Mouse (Mus musculus) neural tube, embryonic 13.5 days (tissue): ENCODE results near the gene Rad9a. TPM values are rescaled to one million over a fixed set of nuclear protein-coding genes. Genes with fewer than 3 reads are reported as not detected.
A peak's percentile ranks its signal among the peaks of the same experiment; 100 is the strongest.

Experiments
- ATAC-seq: fragments of 200-750 bp; cut with Nextera tagmentation; 2 replicates; pipeline ENCODE4 v1.8.0; 2017; ENCODE audit warnings: low read depth, mild to moderate bottlenecking, moderate TSS enrichment, moderate library complexity
- H3K27ac ChIP-seq: fragments of 300-500 bp; sonication (generic); replicated peaks from 2 replicates; pipeline ENCODE4 v1.5.1; 2015; ENCODE audit warnings: moderate library complexity, mild to moderate bottlenecking, inconsistent platforms
- H3K27me3 ChIP-seq: fragments of 300-500 bp; sonication (generic); 2 replicates; pipeline ENCODE4 v1.6.1; 2015; ENCODE audit warnings: mild to moderate bottlenecking, inconsistent platforms
- H3K36me3 ChIP-seq: fragments of 300-500 bp; sonication (generic); 2 replicates; pipeline ENCODE4 v1.6.1; 2015; ENCODE audit warnings: mild to moderate bottlenecking, inconsistent platforms
- H3K4me1 ChIP-seq: fragments of 300-500 bp; sonication (generic); replicated peaks from 2 replicates; pipeline ENCODE4 v1.6.1; 2015; ENCODE audit warnings: inconsistent platforms
- H3K4me2 ChIP-seq: fragments of 300-500 bp; sonication (generic); 2 replicates; pipeline ENCODE4 v1.6.1; 2015; ENCODE audit warnings: inconsistent platforms, mild to moderate bottlenecking, moderate library complexity
- H3K4me3 ChIP-seq: fragments of 300-500 bp; sonication (generic); 2 replicates; pipeline ENCODE4 v1.5.1; 2015; ENCODE audit warnings: mild to moderate bottlenecking, inconsistent platforms
- H3K9ac ChIP-seq: fragments of 300-500 bp; sonication (generic); 2 replicates; pipeline ENCODE4 v1.6.1; 2015; ENCODE audit warnings: moderate library complexity, mild to moderate bottlenecking, inconsistent platforms
- H3K9me3 ChIP-seq: fragments of 300-500 bp; sonication (generic); 2 replicates; pipeline ENCODE4 v1.6.1; 2016; ENCODE audit warnings: inconsistent platforms
- WGBS: fragments of 180-500 bp; shearing (Covaris S2); methylation state at CpG from one replicate; pipeline ENCODE4 v1.1.7; 2015; 5-methylcytosine and 5-hydroxymethylcytosine counted together
- polyA plus RNA-seq: library from polyadenylated mRNA; unstranded; fragments of >200 nt; fragmentation: Nextera tagmentation; extraction: Ambion mirVana; gene quantifications from 2 replicates; pipeline ENCODE4 v1.2.1, GENCODE M21; 2015

Rad9a gene
- polyA plus RNA-seq, 1 experiment from 2014 or later, result 23.5 TPM

DNA sequence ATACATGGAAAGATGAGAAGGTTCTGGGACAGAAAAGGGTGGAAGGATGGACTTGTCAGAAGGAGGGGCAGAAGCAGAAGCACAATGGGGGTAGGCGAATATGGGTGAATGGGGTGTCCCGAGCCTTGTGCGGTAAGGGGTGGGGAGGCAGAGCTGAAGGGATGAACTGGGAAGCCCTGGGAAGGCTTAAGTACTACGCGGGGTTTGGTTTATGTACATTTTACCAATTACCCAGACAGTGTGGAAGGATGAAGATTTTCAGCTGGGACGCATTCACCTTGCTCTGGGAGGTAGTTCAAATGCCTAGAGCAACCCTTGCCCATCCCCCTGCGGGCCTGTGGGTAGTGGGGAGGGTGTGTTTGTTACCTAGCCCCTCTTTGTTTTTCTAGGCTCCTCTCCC lies 687 bp upstream of the Rad9a start:
- Histone ChIP-seq H3K27ac (peak overlapping the region; percentile 59; the same call in 1 of the 2 replicates), H3K9ac (peak overlapping the region; percentile 81), H3K36me3 (peaks cover 23% of the 10 kb centered on the region), H3K27me3 (peaks cover 20% of the 10 kb centered on the region), H3K9me3 (no peaks in the 10 kb centered on the region), H3K4me1 (peaks cover 26% of the 10 kb centered on the region), H3K4me3 (peak overlapping the region; percentile 68), H3K4me2 (peak overlapping the region; percentile 97)
- 0 out of 2 replicates have a peak, but pooled peaks have one; percentile 15 for ATAC-seq
- whole genome bisulfite sequencing, result 28% methylated on average over 7 of the region's 7 CpGs

DNA sequence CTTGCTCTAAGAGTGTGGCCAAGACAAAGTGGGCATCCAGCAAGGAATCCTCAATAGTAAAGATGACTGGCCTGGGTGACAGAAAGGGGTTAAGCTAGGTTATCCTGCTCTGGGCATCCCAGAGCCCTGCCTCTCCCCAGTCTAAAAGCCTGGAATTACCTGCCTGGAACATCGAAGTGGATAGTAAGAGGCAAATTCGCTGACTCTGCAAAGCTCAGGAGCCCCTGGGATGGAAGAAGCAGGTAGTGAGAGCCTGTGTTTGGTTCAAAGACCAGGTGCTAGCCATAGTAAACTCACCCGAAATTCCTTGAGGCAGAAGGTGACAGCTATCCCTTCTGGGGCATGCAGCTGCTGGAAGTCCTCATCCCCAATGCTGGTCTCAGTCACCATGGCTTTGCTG lies 4.3 kb downstream of the Rad9a start:
- no peak for ATAC-seq
- Histone ChIP-seq H3K9ac (no peak overlapping the region), H3K4me2 (no peak overlapping the region), H3K4me1 (peaks cover 59% of the 10 kb centered on the region), H3K36me3 (peaks cover 64% of the 10 kb centered on the region), H3K4me3 (no peak overlapping the region), H3K27me3 (no peaks in the 10 kb centered on the region), H3K27ac (no peak overlapping the region), H3K9me3 (no peaks in the 10 kb centered on the region)
- 74% methylated on average over 3 of the region's 3 CpGs for WGBS

DNA sequence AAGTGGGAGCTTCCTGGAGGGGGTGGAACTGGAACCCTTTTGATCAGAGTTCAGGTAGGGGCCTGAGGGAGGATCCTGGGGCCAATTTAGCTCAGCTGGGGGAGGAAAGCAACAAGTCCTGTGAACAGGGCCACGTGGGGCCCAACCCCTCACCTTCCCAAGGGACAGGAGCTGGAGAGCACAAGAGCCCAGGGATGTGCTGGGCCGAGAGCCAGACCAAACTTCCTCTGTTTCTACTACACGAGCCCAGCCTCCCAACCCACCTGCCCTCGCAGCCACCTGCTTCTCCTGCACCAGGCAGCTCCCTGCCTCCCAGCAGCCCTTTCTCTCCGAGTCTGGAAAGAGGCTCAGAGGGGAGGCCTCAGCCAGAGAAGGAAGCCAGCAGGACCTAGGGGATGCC lies 4.9 kb downstream of the Rad9a start:
- Histone ChIP-seq H3K9me3 (no peaks in the 10 kb centered on the region), H3K27ac (no peak overlapping the region; the same call in 1 of the 2 replicates), H3K4me3 (no peak overlapping the region), H3K27me3 (no peaks in the 10 kb centered on the region), H3K9ac (no peak overlapping the region), H3K36me3 (peaks cover 64% of the 10 kb centered on the region), H3K4me1 (peaks cover 57% of the 10 kb centered on the region), H3K4me2 (no peak overlapping the region)
- WGBS, result 27% methylated on average over 5 of the region's 5 CpGs
- no peak for ATAC-seq

DNA sequence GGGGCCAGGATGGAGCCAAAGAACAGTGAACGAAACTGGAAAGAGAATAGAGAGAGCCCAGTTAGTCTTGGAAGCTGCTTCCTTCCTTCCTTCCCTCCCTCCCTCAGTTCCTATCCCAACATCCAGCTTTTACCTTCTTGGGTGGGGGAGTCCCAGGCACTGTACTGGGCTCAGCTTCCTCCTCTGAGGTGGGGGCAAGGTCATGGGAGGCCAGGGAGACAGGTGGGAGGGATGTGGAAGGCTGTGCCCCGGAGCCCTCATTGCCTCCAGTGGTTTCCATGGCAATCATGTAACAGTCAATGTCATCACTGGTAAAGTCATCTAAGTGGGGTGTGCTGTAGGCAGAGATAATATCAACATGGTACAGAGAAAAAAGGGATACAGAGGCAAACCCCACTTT lies 5.4 kb downstream of the Rad9a start:
- H3K27ac ChIP-seq, result peak overlapping the region; percentile 49; the same call in 1 of the 2 replicates
- H3K9ac ChIP-seq, result 0 out of 2 replicates have a peak overlapping the region, but pooled peaks have one; percentile 26
- no peak for ATAC-seq
- WGBS, result 56% methylated on average over 2 of the region's 2 CpGs
- no peak overlapping the region for H3K4me2 ChIP-seq
- H3K4me3 ChIP-seq, result no peak overlapping the region
- H3K36me3 ChIP-seq, result peaks cover 64% of the 10 kb centered on the region
- H3K4me1 ChIP-seq, result peaks cover 59% of the 10 kb centered on the region
- no peaks in the 10 kb centered on the region for H3K27me3 ChIP-seq
- H3K9me3 ChIP-seq, result no peaks in the 10 kb centered on the region

DNA sequence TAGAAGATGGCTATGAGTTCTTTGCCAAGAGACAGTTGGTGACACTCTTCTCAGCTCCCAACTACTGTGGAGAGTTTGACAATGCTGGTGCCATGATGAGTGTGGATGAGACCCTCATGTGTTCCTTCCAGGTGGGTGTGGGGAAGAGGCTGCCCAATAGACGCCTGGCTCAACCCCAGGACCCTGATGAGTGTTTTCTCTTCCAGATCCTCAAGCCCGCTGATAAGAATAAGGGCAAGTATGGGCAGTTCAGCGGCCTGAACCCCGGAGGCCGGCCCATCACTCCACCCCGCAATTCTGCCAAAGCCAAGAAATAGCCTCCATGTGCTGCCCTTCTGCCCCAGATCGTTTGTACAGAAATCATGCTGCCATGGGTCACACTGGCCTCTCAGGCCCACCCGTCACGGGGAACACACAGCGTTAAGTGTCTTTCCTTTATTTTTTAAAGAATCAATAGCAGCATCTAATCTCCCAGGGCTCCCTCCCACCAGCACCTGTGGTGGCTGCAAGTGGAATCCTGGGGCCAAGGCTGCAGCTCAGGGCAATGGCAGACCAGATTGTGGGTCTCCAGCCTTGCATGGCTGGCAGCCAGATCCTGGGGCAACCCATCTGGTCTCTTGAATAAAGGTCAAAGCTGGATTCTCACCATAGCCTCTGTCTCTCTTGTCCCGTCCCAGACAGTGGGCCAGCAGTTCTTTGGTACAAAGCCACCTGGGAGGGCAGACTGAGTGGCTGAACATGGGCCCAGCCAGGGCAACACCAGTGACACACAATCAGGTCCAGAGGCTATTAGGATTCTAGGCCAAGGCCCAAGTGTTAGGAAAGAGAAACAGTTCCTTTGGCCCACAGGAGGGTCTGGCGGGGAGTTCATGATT lies 6.4 kb downstream of the Rad9a start:
- Histone ChIP-seq H3K27ac (0 out of 2 replicates have a peak overlapping the region, but pooled peaks have one; percentile 1), H3K4me3 (no peak overlapping the region), H3K36me3 (peaks cover 62% of the 10 kb centered on the region), H3K9ac (0 out of 2 replicates have a peak overlapping the region, but pooled peaks have one; percentile 12), H3K9me3 (no peaks in the 10 kb centered on the region), H3K4me2 (no peak overlapping the region), H3K4me1 (peaks cover 48% of the 10 kb centered on the region), H3K27me3 (no peaks in the 10 kb centered on the region)
- no peak for ATAC-seq
- 80% methylated on average over 12 of the region's 12 CpGs for WGBS

DNA sequence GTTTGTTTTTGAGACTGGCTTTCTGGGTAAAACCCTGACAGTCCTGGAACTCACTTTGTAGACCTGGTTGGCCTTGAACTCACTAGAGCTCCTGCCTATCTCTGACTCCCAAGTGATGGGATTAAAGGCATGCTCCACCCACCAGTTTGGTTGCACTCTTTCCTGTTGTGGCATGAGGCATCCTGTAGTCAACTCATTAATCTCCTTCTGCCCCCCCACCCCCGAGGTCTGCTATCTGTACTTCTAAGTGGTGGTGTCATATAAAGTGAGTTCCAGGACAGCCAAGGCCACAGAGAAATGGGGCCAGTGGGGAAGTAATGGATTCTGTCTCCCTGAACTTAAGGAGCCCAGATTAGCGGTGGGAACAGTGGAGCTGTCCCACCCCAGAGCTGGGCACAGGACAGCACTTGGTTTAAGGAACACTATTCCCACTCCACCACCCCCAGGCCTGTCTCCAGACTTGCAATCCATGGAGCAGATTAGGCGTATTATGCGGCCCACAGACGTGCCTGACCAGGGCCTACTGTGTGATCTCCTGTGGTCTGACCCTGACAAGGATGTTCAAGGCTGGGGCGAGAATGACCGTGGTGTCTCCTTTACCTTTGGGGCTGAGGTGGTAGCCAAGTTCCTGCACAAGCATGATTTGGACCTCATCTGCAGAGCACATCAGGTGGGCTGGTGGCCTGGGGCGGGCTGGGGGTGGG lies 7.3 kb downstream of the Rad9a start:
- Histone ChIP-seq H3K9me3 (no peaks in the 10 kb centered on the region), H3K4me1 (peaks cover 46% of the 10 kb centered on the region), H3K27ac (no peak overlapping the region), H3K27me3 (no peaks in the 10 kb centered on the region), H3K36me3 (peaks cover 54% of the 10 kb centered on the region), H3K9ac (peak overlapping the region; percentile 99; the same call in 1 of the 2 replicates), H3K4me3 (0 out of 2 replicates have a peak overlapping the region, but pooled peaks have one; percentile 97), H3K4me2 (no peak overlapping the region)
- no peak for ATAC-seq
- 93% methylated on average over 8 of the region's 8 CpGs for WGBS

DNA sequence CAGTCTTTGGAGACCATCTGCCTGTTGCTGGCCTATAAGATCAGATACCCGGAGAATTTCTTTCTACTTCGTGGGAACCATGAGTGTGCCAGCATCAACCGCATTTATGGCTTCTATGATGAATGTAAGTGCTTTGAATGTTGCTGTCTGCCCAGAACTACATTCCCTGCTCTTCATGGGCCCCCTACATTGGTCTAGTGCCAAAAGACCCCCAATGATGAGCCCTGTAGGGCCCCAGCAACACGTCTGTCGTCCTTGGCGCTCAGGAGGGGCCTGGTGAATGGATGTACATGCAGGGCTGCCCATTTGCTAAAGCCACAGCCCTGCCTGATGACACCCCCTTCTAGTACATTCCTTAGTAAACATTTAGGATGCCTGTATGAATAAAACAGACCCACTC lies 8.3 kb downstream of the Rad9a start:
- H3K4me2 ChIP-seq, result peak overlapping the region; percentile 93
- peak overlapping the region; percentile 97 for H3K4me3 ChIP-seq
- peaks cover 46% of the 10 kb centered on the region for H3K4me1 ChIP-seq
- peak overlapping the region; percentile 99 for H3K9ac ChIP-seq
- H3K36me3 ChIP-seq, result peaks cover 50% of the 10 kb centered on the region
- no peak for ATAC-seq
- no peaks in the 10 kb centered on the region for H3K27me3 ChIP-seq
- no peaks in the 10 kb centered on the region for H3K9me3 ChIP-seq
- H3K27ac ChIP-seq, result peak overlapping the region; percentile 95; the same call in 1 of the 2 replicates
- 57% methylated on average over 6 of the region's 6 CpGs for WGBS

DNA sequence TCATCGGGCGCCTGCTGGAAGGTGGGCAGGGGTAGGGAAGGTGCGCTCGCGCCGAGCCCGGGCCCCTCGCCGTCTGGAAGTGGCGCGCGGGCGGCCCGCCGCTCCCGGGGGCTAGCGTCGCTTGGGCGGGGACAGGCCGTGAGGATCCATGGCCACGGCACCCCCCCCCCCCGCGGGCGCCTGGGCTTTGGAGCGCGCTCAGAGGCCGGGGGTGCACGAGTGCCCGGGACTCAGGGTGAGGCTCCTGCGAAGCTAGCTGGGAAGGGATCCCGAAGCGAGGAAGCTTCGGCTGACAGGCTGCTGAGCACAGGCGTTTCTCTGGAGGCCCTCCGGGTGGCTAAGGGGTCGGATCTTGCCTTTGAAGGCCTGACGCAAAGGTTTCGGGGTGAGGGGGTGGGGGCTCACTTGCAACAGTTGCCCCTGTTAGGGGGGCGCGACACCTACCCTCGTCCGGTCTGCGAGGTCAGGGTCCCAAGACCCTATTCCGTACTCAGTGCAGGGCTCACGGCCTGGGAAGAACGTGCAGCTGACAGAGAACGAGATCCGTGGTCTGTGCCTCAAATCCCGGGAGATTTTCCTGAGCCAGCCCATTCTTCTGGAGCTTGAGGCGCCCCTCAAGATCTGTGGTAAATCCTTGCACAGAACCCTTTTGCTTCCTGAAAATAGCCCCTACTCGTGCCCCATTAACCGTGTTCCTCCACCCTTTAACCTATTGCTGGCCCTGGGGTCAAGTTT lies 9.0 kb downstream of the Rad9a start:
- Histone ChIP-seq H3K4me1 (peaks cover 46% of the 10 kb centered on the region), H3K4me3 (peak overlapping the region; percentile 97), H3K27me3 (no peaks in the 10 kb centered on the region), H3K27ac (peak overlapping the region; percentile 95), H3K4me2 (peak overlapping the region; percentile 93), H3K9ac (peak overlapping the region; percentile 99), H3K36me3 (peaks cover 44% of the 10 kb centered on the region), H3K9me3 (no peaks in the 10 kb centered on the region)
- ATAC-seq, result peak; percentile 70
- WGBS, result under 1% methylated on average over 52 of the region's 52 CpGs

DNA sequence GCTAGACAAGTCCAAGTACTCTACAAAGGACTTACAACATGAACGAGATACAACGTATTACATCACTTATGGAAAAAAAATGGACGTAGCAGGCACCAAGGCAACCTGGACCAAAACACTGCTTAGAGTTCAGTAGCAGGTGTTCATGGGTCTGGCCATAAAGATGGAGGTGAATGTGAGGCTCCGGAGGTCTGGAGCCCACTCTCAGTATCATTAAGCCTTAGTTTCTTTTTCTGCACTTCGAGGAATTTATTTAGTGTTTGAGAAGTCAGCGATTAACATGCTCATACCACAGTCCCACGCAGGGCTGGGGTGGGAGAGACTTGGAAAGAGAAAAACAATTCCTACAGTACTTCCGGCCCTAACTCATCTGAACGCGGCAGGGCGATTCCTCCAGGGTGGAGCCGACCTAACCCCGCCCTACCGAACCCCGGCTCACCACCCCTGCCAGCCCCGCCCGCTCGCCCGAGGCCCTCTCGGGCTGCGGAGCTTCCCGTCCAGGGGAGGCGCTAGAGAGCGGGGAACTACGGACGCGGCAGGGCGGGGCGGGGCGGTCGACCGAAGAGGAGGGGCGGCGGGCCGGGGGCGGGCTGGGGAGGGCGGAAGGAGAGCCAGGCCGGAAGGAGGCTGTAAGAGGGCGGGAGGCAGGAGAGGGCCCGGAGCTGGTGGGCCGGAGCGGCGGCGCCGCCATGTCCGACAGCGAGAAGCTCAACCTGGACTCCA lies 9.8 kb downstream of the Rad9a start, which contains the start of gene Ppp1ca:
Ppp1ca (plus strand) TSS at position 538 of the 723 bp plus-strand sequence.
- H3K9me3 ChIP-seq, result no peaks in the 10 kb centered on the region
- ATAC-seq, result peak; percentile 90
- H3K4me3 ChIP-seq, result peak within 1 kb of the TSS; percentile 97
- peak within 1 kb of the TSS; percentile 93 for H3K4me2 ChIP-seq
- 6% methylated on average over 34 of the region's 47 CpGs for WGBS
- peaks cover 44% of the 10 kb centered on the region for H3K4me1 ChIP-seq
- peaks cover 36% of the 10 kb centered on the region for H3K36me3 ChIP-seq
- H3K27ac ChIP-seq, result peak within 1 kb of the TSS; percentile 95
- peak within 1 kb of the TSS; percentile 99 for H3K9ac ChIP-seq
- H3K27me3 ChIP-seq, result no peaks in the 10 kb centered on the region

DNA sequence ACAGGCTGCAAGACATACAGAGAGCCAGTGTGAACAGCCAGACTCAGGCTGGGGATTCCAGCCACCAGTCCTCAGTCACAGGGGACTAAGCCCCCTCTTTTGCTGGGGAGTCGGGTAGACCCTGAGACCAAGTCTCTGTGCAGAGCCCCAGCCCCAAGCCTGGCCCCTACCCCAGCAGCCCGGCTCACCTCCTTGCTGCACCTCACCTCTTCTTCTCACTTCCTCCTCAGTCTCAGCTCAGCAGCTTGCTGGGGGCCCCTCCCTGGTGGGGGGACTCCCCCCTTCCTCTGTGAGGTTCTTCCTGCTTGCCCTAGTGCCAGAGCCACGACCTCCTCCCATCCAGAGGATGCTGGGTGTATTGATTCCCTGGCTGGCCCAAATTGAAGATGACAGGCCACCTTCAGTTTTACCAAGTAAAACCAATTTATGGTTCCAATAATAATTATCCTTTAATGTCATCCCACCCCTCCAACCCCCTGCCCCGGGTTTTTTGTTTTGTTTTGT lies 10.6 kb downstream of the Rad9a start, which contains the start of gene Tbc1d10c:
Tbc1d10c (minus strand) TSS at position 454 of the 504 bp plus-strand sequence.
- H3K9ac ChIP-seq, result peak within 1 kb of the TSS; percentile 99
- H3K4me2 ChIP-seq, result peak within 1 kb of the TSS; percentile 93
- ATAC-seq, result no peak
- no peaks in the 10 kb centered on the region for H3K9me3 ChIP-seq
- no peaks in the 10 kb centered on the region for H3K27me3 ChIP-seq
- H3K4me1 ChIP-seq, result peaks cover 36% of the 10 kb centered on the region
- peak within 1 kb of the TSS; percentile 97 for H3K4me3 ChIP-seq
- 65% methylated on average over 4 of the region's 4 CpGs for WGBS
- peaks cover 28% of the 10 kb centered on the region for H3K36me3 ChIP-seq
- H3K27ac ChIP-seq, result peak within 1 kb of the TSS; percentile 95
